Mouse (Mus musculus) limb, embryonic 13.5 days (tissue): ENCODE results near the gene Sidt1. TPM values are rescaled to one million over a fixed set of nuclear protein-coding genes. Genes with fewer than 3 reads are reported as not detected.

Experiments used
- ATAC-seq: fragments of 200-750 bp; cut with Nextera tagmentation; 2 replicates; pipeline ENCODE4 v1.8.0; 2017; ENCODE audit warnings: low read depth, moderate number of reproducible peaks, moderate TSS enrichment; ENCODE audit not compliant: low FRiP score
- H3K27ac ChIP-seq: fragments of 300-500 bp; sonication (generic); 2 replicates; pipeline ENCODE4 v1.5.1; 2015; ENCODE audit warnings: inconsistent platforms, mild to moderate bottlenecking, moderate library complexity
- H3K27me3 ChIP-seq: fragments of 300-500 bp; sonication (generic); 2 replicates; pipeline ENCODE4 v1.6.1; 2015; ENCODE audit warnings: mild to moderate bottlenecking, inconsistent platforms
- H3K36me3 ChIP-seq: fragments of 300-500 bp; sonication (generic); 2 replicates; pipeline ENCODE4 v1.6.1; 2015; ENCODE audit warnings: inconsistent platforms, mild to moderate bottlenecking, moderate library complexity
- H3K4me1 ChIP-seq: fragments of 300-500 bp; sonication (generic); 2 replicates; pipeline ENCODE4 v1.6.1; 2015; ENCODE audit warnings: inconsistent platforms
- H3K4me2 ChIP-seq: fragments of 300-500 bp; sonication (generic); replicated peaks from 2 replicates; pipeline ENCODE4 v1.6.1; 2015; ENCODE audit warnings: inconsistent platforms, mild to moderate bottlenecking, moderate library complexity
- H3K4me3 ChIP-seq: fragments of 300-500 bp; sonication (generic); 2 replicates; pipeline ENCODE4 v1.5.1; 2015; ENCODE audit warnings: moderate library complexity, mild to moderate bottlenecking, inconsistent platforms
- H3K9ac ChIP-seq: fragments of 300-500 bp; sonication (generic); 2 replicates; pipeline ENCODE4 v1.6.1; 2015; ENCODE audit warnings: mild to moderate bottlenecking, inconsistent platforms
- H3K9me3 ChIP-seq: fragments of 300-500 bp; sonication (generic); 2 replicates; pipeline ENCODE4 v1.6.1; 2016; ENCODE audit warnings: inconsistent platforms
- WGBS: fragments of 180-500 bp; shearing (Covaris S2); methylation state at CpG from one replicate; pipeline ENCODE4 v1.1.7; 2015; 5-methylcytosine and 5-hydroxymethylcytosine counted together
- polyA plus RNA-seq: library from polyadenylated mRNA; unstranded; fragments of >200 nt; fragmentation: Nextera tagmentation; extraction: Ambion mirVana; gene quantifications from 2 replicates; pipeline ENCODE4 v1.2.1, GENCODE M21; 2015

Sidt1 gene
- polyA plus RNA-seq = 0.22 and 0.29 TPM in 2 replicates

- H3K27me3 ChIP-seq = peaks cover 44% of the 10 kb centered on the region
- ATAC-seq = no peak
- no peak within 1 kb of the TSS for H3K27ac ChIP-seq
Measured at GRCm38 (mm10) chr16:44332861-44333284, at the start of gene Sidt1. Gene Sidt1 (minus strand): TSS chr16:44333196.

GRCm38 (mm10) chr16:44381578-44381977 lies 48.6 kb upstream of the Sidt1 start:
- no peak; the same call in 1 of the 2 replicates for ATAC-seq
- 20% methylated on average over 5 of the region's 5 CpGs for WGBS
- peaks cover 25% of the 10 kb centered on the region for H3K36me3 ChIP-seq
- no peak overlapping the region for H3K4me2 ChIP-seq
- H3K9ac ChIP-seq = no peak overlapping the region
- H3K9me3 ChIP-seq = no peaks in the 10 kb centered on the region
- H3K27ac ChIP-seq = no peak overlapping the region
- H3K4me3 ChIP-seq = no peak overlapping the region
- no peaks in the 10 kb centered on the region for H3K27me3 ChIP-seq
- peaks cover 9% of the 10 kb centered on the region for H3K4me1 ChIP-seq

More at GRCm38 (mm10) chr16:44332861-44333284, at the start of gene Sidt1:
- H3K4me1 ChIP-seq = peaks cover 11% of the 10 kb centered on the region
- no peaks in the 10 kb centered on the region for H3K36me3 ChIP-seq
- peaks cover 6% of the 10 kb centered on the region; the same call in 1 of the 2 replicates for H3K9me3 ChIP-seq
- H3K4me2 ChIP-seq = peak within 1 kb of the TSS; percentile 100
- H3K9ac ChIP-seq = peak within 1 kb of the TSS; percentile 70
- WGBS = 4% methylated on average over 15 of the region's 15 CpGs
- H3K4me3 ChIP-seq = peak within 1 kb of the TSS; percentile 66

GRCm38 (mm10) chr16:44380006-44380405 lies 47.0 kb upstream of the Sidt1 start:
- H3K9me3 ChIP-seq = no peaks in the 10 kb centered on the region
- ATAC-seq = no peak
- no peaks in the 10 kb centered on the region for H3K27me3 ChIP-seq
- H3K4me2 ChIP-seq = no peak overlapping the region
- H3K4me3 ChIP-seq = no peak overlapping the region
- WGBS = 43% methylated on average over 4 of the region's 4 CpGs
- no peak overlapping the region for H3K9ac ChIP-seq
- H3K27ac ChIP-seq = no peak overlapping the region
- H3K4me1 ChIP-seq = peaks cover 9% of the 10 kb centered on the region
- H3K36me3 ChIP-seq = peaks cover 22% of the 10 kb centered on the region

- Histone ChIP-seq H3K4me2 (no peak overlapping the region), H3K9ac (no peak overlapping the region), H3K9me3 (no peaks in the 10 kb centered on the region), H3K27ac (no peak overlapping the region), H3K36me3 (peaks cover 45% of the 10 kb centered on the region), H3K4me1 (no peaks in the 10 kb centered on the region), H3K27me3 (no peaks in the 10 kb centered on the region), H3K4me3 (no peak overlapping the region)
- ATAC-seq = no peak
- WGBS = 91% methylated on average over 4 of the region's 4 CpGs
Measured at GRCm38 (mm10) chr16:44375459-44375858, 42.5 kb upstream of the Sidt1 start.

GRCm38 (mm10) chr16:44365522-44365921 lies 32.5 kb upstream of the Sidt1 start:
- no peak overlapping the region for H3K9ac ChIP-seq
- H3K36me3 ChIP-seq = peaks cover 43% of the 10 kb centered on the region
- no peaks in the 10 kb centered on the region for H3K9me3 ChIP-seq
- no peak overlapping the region for H3K27ac ChIP-seq
- no peak overlapping the region for H3K4me3 ChIP-seq
- H3K4me1 ChIP-seq = no peaks in the 10 kb centered on the region
- 92% methylated on average over 7 of the region's 7 CpGs for WGBS
- H3K4me2 ChIP-seq = no peak overlapping the region
- H3K27me3 ChIP-seq = no peaks in the 10 kb centered on the region
- ATAC-seq = no peak

GRCm38 (mm10) chr16:44361921-44362890 lies 29.2 kb upstream of the Sidt1 start:
- no peak overlapping the region for H3K4me3 ChIP-seq
- ATAC-seq = no peak
- no peak overlapping the region for H3K4me2 ChIP-seq
- H3K4me1 ChIP-seq = no peaks in the 10 kb centered on the region
- no peaks in the 10 kb centered on the region for H3K27me3 ChIP-seq
- no peak overlapping the region for H3K27ac ChIP-seq
- WGBS = 79% methylated on average over 10 of the region's 10 CpGs
- H3K36me3 ChIP-seq = peaks cover 35% of the 10 kb centered on the region
- H3K9me3 ChIP-seq = no peaks in the 10 kb centered on the region
- no peak overlapping the region for H3K9ac ChIP-seq

- no peak overlapping the region for H3K27ac ChIP-seq
- no peak for ATAC-seq
- WGBS = 72% methylated on average over 4 of the region's 4 CpGs
- H3K9ac ChIP-seq = no peak overlapping the region
- no peak overlapping the region for H3K4me2 ChIP-seq
- no peaks in the 10 kb centered on the region for H3K4me1 ChIP-seq
- no peak overlapping the region for H3K4me3 ChIP-seq
- H3K36me3 ChIP-seq = peaks cover 21% of the 10 kb centered on the region
- no peaks in the 10 kb centered on the region for H3K9me3 ChIP-seq
- H3K27me3 ChIP-seq = no peaks in the 10 kb centered on the region
Measured at GRCm38 (mm10) chr16:44357571-44358268, 24.7 kb upstream of the Sidt1 start.

- Histone ChIP-seq H3K4me3 (no peak overlapping the region), H3K4me1 (no peaks in the 10 kb centered on the region), H3K27me3 (no peaks in the 10 kb centered on the region), H3K36me3 (peaks cover 10% of the 10 kb centered on the region), H3K4me2 (no peak overlapping the region), H3K27ac (no peak overlapping the region), H3K9ac (no peak overlapping the region), H3K9me3 (no peaks in the 10 kb centered on the region)
- ATAC-seq = no peak
- WGBS = 64% methylated on average over 7 of the region's 7 CpGs
Measured at GRCm38 (mm10) chr16:44356291-44356690, 23.3 kb upstream of the Sidt1 start.

GRCm38 (mm10) chr16:44349801-44350397 lies 16.9 kb upstream of the Sidt1 start:
- WGBS = 74% methylated on average over 4 of the region's 4 CpGs
- no peaks in the 10 kb centered on the region for H3K36me3 ChIP-seq
- H3K9ac ChIP-seq = no peak overlapping the region
- H3K4me3 ChIP-seq = no peak overlapping the region
- peaks cover 23% of the 10 kb centered on the region for H3K4me1 ChIP-seq
- H3K4me2 ChIP-seq = no peak overlapping the region
- no peak for ATAC-seq
- no peak overlapping the region for H3K27ac ChIP-seq
- H3K9me3 ChIP-seq = no peaks in the 10 kb centered on the region
- H3K27me3 ChIP-seq = no peaks in the 10 kb centered on the region

GRCm38 (mm10) chr16:44347071-44347901 lies 14.3 kb upstream of the Sidt1 start, which contains the start of gene Spice1:
Gene Spice1 (plus strand): TSS chr16:44347121.
- peak within 1 kb of the TSS; percentile 81 for H3K4me3 ChIP-seq
- peak; percentile 99 for ATAC-seq
- no peaks in the 10 kb centered on the region for H3K9me3 ChIP-seq
- WGBS = under 1% methylated on average over 67 of the region's 67 CpGs
- H3K4me1 ChIP-seq = peaks cover 23% of the 10 kb centered on the region
- H3K27me3 ChIP-seq = no peaks in the 10 kb centered on the region
- H3K4me2 ChIP-seq = peak within 1 kb of the TSS; percentile 69
- H3K27ac ChIP-seq = peak within 1 kb of the TSS; percentile 89
- H3K9ac ChIP-seq = peak within 1 kb of the TSS; percentile 86
- H3K36me3 ChIP-seq = no peaks in the 10 kb centered on the region

GRCm38 (mm10) chr16:44337541-44337940 lies 4.5 kb upstream of the Sidt1 start:
- H3K9me3 ChIP-seq = peaks cover 4% of the 10 kb centered on the region; the same call in 1 of the 2 replicates
- no peak overlapping the region for H3K4me2 ChIP-seq
- peaks cover 5% of the 10 kb centered on the region for H3K4me1 ChIP-seq
- no peak overlapping the region for H3K4me3 ChIP-seq
- peaks cover 23% of the 10 kb centered on the region for H3K27me3 ChIP-seq
- no peaks in the 10 kb centered on the region for H3K36me3 ChIP-seq
- no peak overlapping the region for H3K27ac ChIP-seq
- no peak for ATAC-seq
- no peak overlapping the region for H3K9ac ChIP-seq
